Mouse (Mus musculus) MEL (cell line): ENCODE data around the gene Tcea2. TPM values are rescaled to one million over a fixed set of nuclear protein-coding genes. Genes with fewer than 3 reads are reported as not detected.

Experiments
- DNase-seq: peaks from one replicate; pipeline ENCODE4 v3.0.0; 2011; ENCODE audit warnings: low read depth, low spot score
- H3K27ac ChIP-seq: 2 replicates; pipeline ENCODE4 v1.5.1; 2012; ENCODE audit warnings: low read depth, mild to moderate bottlenecking, control low read depth, low read length, moderate library complexity; ENCODE audit not compliant: control insufficient read depth
- H3K27me3 ChIP-seq, 2 experiments: fragments of 150-350 bp in 1 of 2; sonication (generic) in 1 of 2; 2 replicates each; pipeline ENCODE4 v1.6.1; 2012; ENCODE audit warnings: low read length in 2 of 2, mild to moderate bottlenecking in 2 of 2, improper control_type of control experiment in 1 of 2, moderate library complexity in 1 of 2; ENCODE audit not compliant: insufficient read depth in 2 of 2, control insufficient read depth in 1 of 2
- H3K36me3 ChIP-seq, 2 experiments: 2 replicates each; pipeline ENCODE4 v1.6.1; 2012 to 2014; ENCODE audit warnings: low read length in 2 of 2, improper control_type of control experiment in 1 of 2, inconsistent platforms in 1 of 2, mild to moderate bottlenecking in 1 of 2; ENCODE audit not compliant: insufficient read depth in 2 of 2, control insufficient read depth in 1 of 2
- H3K4me1 ChIP-seq, 2 experiments: fragments of 150-350 bp in 1 of 2; sonication (generic) in 1 of 2; 2 replicates each; pipeline ENCODE4 v1.6.1; 2012; ENCODE audit warnings: low read length in 2 of 2, improper control_type of control experiment in 1 of 2, mild to moderate bottlenecking in 1 of 2; ENCODE audit not compliant: insufficient read depth in 2 of 2, control insufficient read depth in 1 of 2
- H3K4me3 ChIP-seq, 2 experiments: fragments of 150-350 bp in 1 of 2; sonication (generic) in 1 of 2; 2 replicates each; pipeline ENCODE4 v1.5.1; 2012; ENCODE audit warnings: low read depth in 2 of 2, low read length in 2 of 2, mild to moderate bottlenecking in 2 of 2, moderate library complexity in 2 of 2, control low read depth in 1 of 2, improper control_type of control experiment in 1 of 2; ENCODE audit not compliant: control insufficient read depth in 1 of 2, insufficient read depth in 1 of 2
- H3K79me2 ChIP-seq: 2 replicates; pipeline ENCODE4 v1.6.1; 2012; ENCODE audit warnings: mild to moderate bottlenecking, low read length, moderate library complexity; ENCODE audit not compliant: control insufficient read depth, poor library complexity, insufficient read depth
- H3K9ac ChIP-seq: 2 replicates; pipeline ENCODE4 v1.6.1; 2012; ENCODE audit warnings: low read depth, mild to moderate bottlenecking, control low read depth, low read length, moderate library complexity; ENCODE audit not compliant: control insufficient read depth, poor library complexity, severe bottlenecking
- H3K9me3 ChIP-seq: fragments of 150-350 bp; sonication (generic); replicated peaks from 2 replicates; pipeline ENCODE4 v1.6.1; 2012; ENCODE audit warnings: mild to moderate bottlenecking, low read length, improper control_type of control experiment, moderate library complexity; ENCODE audit not compliant: insufficient read depth
- CHD2 ChIP-seq: IDR thresholded peaks from 2 replicates; pipeline ENCODE4 v1.6.1; 2011; ENCODE audit warnings: low read length, improper control_type of control experiment
- E2F4 ChIP-seq: IDR thresholded peaks from 2 replicates; pipeline ENCODE4 v1.6.1; 2011; ENCODE audit warnings: low read depth, low read length, improper control_type of control experiment, borderline replicate concordance
- ELF1 ChIP-seq: IDR thresholded peaks from 2 replicates; pipeline ENCODE4 v1.6.1; 2014; ENCODE audit warnings: low read depth, mild to moderate bottlenecking, inconsistent platforms, low read length, improper control_type of control experiment, moderate library complexity
- ETS1 ChIP-seq: IDR thresholded peaks from 2 replicates; pipeline ENCODE4 v1.6.1; 2012; ENCODE audit warnings: low read depth, mild to moderate bottlenecking, inconsistent platforms, low read length, improper control_type of control experiment, moderate library complexity
- GABPA ChIP-seq: IDR thresholded peaks from 2 replicates; pipeline ENCODE4 v1.6.1; 2012; ENCODE audit warnings: low read depth, mild to moderate bottlenecking, inconsistent platforms, low read length, improper control_type of control experiment, moderate library complexity
- MAX ChIP-seq: IDR thresholded peaks from 2 replicates; pipeline ENCODE4 v1.6.1; 2011; ENCODE audit warnings: low read length, improper control_type of control experiment
- MAZ ChIP-seq: IDR thresholded peaks from 2 replicates; pipeline ENCODE4 v1.6.1; 2012; ENCODE audit warnings: low read depth, mild to moderate bottlenecking, inconsistent platforms, low read length, improper control_type of control experiment
- MXI1 ChIP-seq: IDR thresholded peaks from 2 replicates; pipeline ENCODE4 v1.6.1; 2011; ENCODE audit warnings: mild to moderate bottlenecking, low read depth, low read length, improper control_type of control experiment
- POLR2AphosphoS2 ChIP-seq: IDR thresholded peaks from 2 replicates; pipeline ENCODE4 v1.6.1; 2011; ENCODE audit warnings: low read length, improper control_type of control experiment
- POLR2AphosphoS5 ChIP-seq: IDR thresholded peaks from 2 replicates; pipeline ENCODE4 v1.6.1; 2012; ENCODE audit warnings: low read depth, borderline replicate concordance, mild to moderate bottlenecking, inconsistent platforms, low read length, moderate library complexity, mixed read lengths
- SMC3 ChIP-seq: IDR thresholded peaks from 2 replicates; pipeline ENCODE4 v1.6.1; 2011; ENCODE audit warnings: low read depth, low read length, improper control_type of control experiment
- TBP ChIP-seq: IDR thresholded peaks from 2 replicates; pipeline ENCODE4 v1.8.0; 2011; ENCODE audit warnings: low read depth, low read length, improper control_type of control experiment
- UBTF ChIP-seq: IDR thresholded peaks from 2 replicates; pipeline ENCODE4 v1.6.1; 2012; ENCODE audit warnings: low read depth, mild to moderate bottlenecking, inconsistent platforms, low read length, improper control_type of control experiment, moderate library complexity, borderline replicate concordance; ENCODE audit not compliant: insufficient read depth
- USF1 ChIP-seq: IDR thresholded peaks from 2 replicates; pipeline ENCODE4 v1.6.1; 2014; ENCODE audit warnings: low read depth, mild to moderate bottlenecking, inconsistent platforms, low read length, improper control_type of control experiment, moderate library complexity
- ZKSCAN1 ChIP-seq: IDR thresholded peaks from 2 replicates; pipeline ENCODE4 v1.6.1; 2012; ENCODE audit warnings: low read depth, mild to moderate bottlenecking, inconsistent platforms, low read length, improper control_type of control experiment, moderate library complexity
- polyA plus RNA-seq, 2 experiments: library from polyadenylated mRNA; stranded (reverse) in 1 of 2; unstranded in 1 of 2; fragments of >175 nt in 1 of 2; fragments of >200 nt in 1 of 2; gene quantifications; 2 replicates each; pipeline versions ENCODE4 v1.2.1 to v1.2.4; 2012; ENCODE audit warnings: low replicate concordance in 2 of 2, low read depth in 1 of 2; ENCODE audit not compliant: insufficient read length in 2 of 2, insufficient read depth in 1 of 2, missing spikeins in 1 of 2
- total RNA-seq: library from RNA; depleted of rRNA; stranded (reverse); fragments of 300-350 nt; gene quantifications from 2 replicates; pipeline ENCODE4 v1.2.3, GENCODE M21; 2012

Tcea2 gene
- total and polyA plus RNA-seq, 3 experiments = 6.7 to 17.0 TPM; not detected in 1

GRCm38 (mm10) chr2:181671984-181672383 lies 8.1 kb upstream of the Tcea2 start:
- H3K4me3 ChIP-seq = no peak overlapping the region
- peaks cover 0 to 13% of the 10 kb centered on the region in 2 experiments; a peak in 3 of 4 replicates for H3K4me1 ChIP-seq
- peaks cover 3 to 6% of the 10 kb centered on the region in 2 experiments; a peak in 2 of 4 replicates for H3K27me3 ChIP-seq
- peaks cover 0 to 5% of the 10 kb centered on the region in 2 experiments; a peak in 2 of 4 replicates for H3K36me3 ChIP-seq
- no peaks in the 10 kb centered on the region for H3K9me3 ChIP-seq
- no peak for DNase-seq
- TF ChIP-seq UBTF = no peak
- TF ChIP-seq POLR2AphosphoS5 = no peak
- no peak for TF ChIP-seq MXI1
- no peak for TF ChIP-seq MAZ
- TF ChIP-seq SMC3 = no peak
- no peak for TF ChIP-seq E2F4
- no peak for TF ChIP-seq ZKSCAN1
- TF ChIP-seq ELF1 = no peak
- no peak overlapping the region for H3K27ac ChIP-seq
- H3K79me2 ChIP-seq = no peaks in the 10 kb centered on the region
- no peak overlapping the region for H3K9ac ChIP-seq

GRCm38 (mm10) chr2:181673501-181673900 lies 6.6 kb upstream of the Tcea2 start:
- H3K27ac ChIP-seq = no peak overlapping the region
- H3K4me3 ChIP-seq = no peak overlapping the region
- no peak for DNase-seq
- TF ChIP-seq GABPA (no peak), UBTF (no peak), ETS1 (no peak), MAX (no peak), CHD2 (no peak), USF1 (no peak), POLR2AphosphoS2 (no peak), TBP (no peak)
- TF ChIP-seq, all 39 proteins: peak for 0
- peaks cover 3% of the 10 kb centered on the region in 2 experiments; a peak in 2 of 4 replicates for H3K27me3 ChIP-seq
- peaks cover 0 to 13% of the 10 kb centered on the region in 2 experiments; a peak in 3 of 4 replicates for H3K4me1 ChIP-seq
- H3K9me3 ChIP-seq = no peaks in the 10 kb centered on the region
- H3K79me2 ChIP-seq = no peaks in the 10 kb centered on the region
- no peak overlapping the region for H3K9ac ChIP-seq
- H3K36me3 ChIP-seq = peaks cover 0 to 5% of the 10 kb centered on the region in 2 experiments; a peak in 2 of 4 replicates
